9 mouse cellular contexts compared by ENCODE assay signal in genomic region chrX:161162314-161163068, GRCm38 (mm10). TPM values are rescaled to one million over a fixed set of nuclear protein-coding genes. Genes with fewer than 3 reads are reported as not detected.
DNase-seq lines count a peak whose midpoint lies in the region; ATAC-seq lines count a peak whose summit lies in the region.
"Had no signal": no experiment of that assay in that cellular context is flagged by ENCODE, and none has a peak within 500 bp of the region (broad histone marks: within the 10 kb centered on the region; RNA-seq: fewer than 3 reads in every experiment).

No protein-coding gene starts in this region.

- no peaks in the 10 kb centered on the region for H3K4me1 ChIP-seq in intestine, embryonic 14.5 days (replicated peaks; ENCODE audit: control insufficient read depth, insufficient read depth, low read length)
- no peaks in the 10 kb centered on the region for H3K4me1 ChIP-seq in megakaryocyte, embryonic 14.5 days

- ATAC-seq in intestine, embryonic 14.5 days (replicated peaks; ENCODE audit: low FRiP score, low TSS enrichment, low read depth): peak; percentile 88

- H3K27ac ChIP-seq in intestine, embryonic 14.5 days (ENCODE audit: low read depth): no peak overlapping the region

- peak overlapping the region; percentile 50 for H3K4me3 ChIP-seq in intestine, embryonic 14.5 days (ENCODE audit: low read depth, low read length)
- peak overlapping the region; percentile 85 for H3K4me3 ChIP-seq in megakaryocyte, embryonic 14.5 days (replicated peaks)
- H3K4me3 ChIP-seq: myocyte had no signal

- H3K9me3 ChIP-seq in intestine, embryonic 14.5 days (ENCODE audit: control insufficient read depth, low read length): no peaks in the 10 kb centered on the region
- no peaks in the 10 kb centered on the region for H3K9me3 ChIP-seq in megakaryocyte, embryonic 14.5 days

- H3K9ac ChIP-seq in intestine, embryonic 14.5 days (ENCODE audit: low read length): peak overlapping the region; percentile 48

- H3K36me3 ChIP-seq in intestine, embryonic 14.5 days (ENCODE audit: control insufficient read depth, insufficient read depth, low read length): no peaks in the 10 kb centered on the region
- H3K36me3 ChIP-seq in megakaryocyte, embryonic 14.5 days (replicated peaks; ENCODE audit: low read length): no peaks in the 10 kb centered on the region

- intact Hi-C loops in gastrocnemius, postnatal 14 days (cut with DNase I; ENCODE audit: low total_unique reads): no loop called here
- intact Hi-C loops in left cerebral cortex, postnatal 10 days (cut with DNase I): no loop called here

- 13% methylated on average over 20 of the region's 22 CpGs for WGBS in intestine, embryonic 14.5 days

- no peaks in the 10 kb centered on the region; the same call in 1 of the 2 replicates for H3K27me3 ChIP-seq in intestine, embryonic 14.5 days (replicated peaks; ENCODE audit: control insufficient read depth, insufficient read depth, low read length)
- H3K27me3 ChIP-seq in megakaryocyte, embryonic 14.5 days (replicated peaks): peaks cover 8% of the 10 kb centered on the region

- H3K4me2 ChIP-seq in intestine, embryonic 14.5 days (ENCODE audit: low read length): peak overlapping the region; percentile 53

- DNase-seq in adrenal gland, adult 2 months: peak; percentile 63
- DNase-seq in embryo, embryonic 10.5 days (ENCODE audit: low spot score): peak; percentile 55
- DNase-seq in gastrocnemius, postnatal 14 days: peak; percentile 60
- peak; percentile 75 for DNase-seq in intestine, embryonic 14.5 days (ENCODE audit: low spot score)
- peak; percentile 31 to 56 for DNase-seq in left cerebral cortex, postnatal 10 days (ENCODE audit: extremely low spot score in 1 of 2, low spot score in 2 of 2)
- peak; percentile 19 to 37 for DNase-seq in right cerebral cortex, postnatal 36 days (ENCODE audit: low spot score in 2 of 2)
- DNase-seq in yolk sac, embryonic 10.5 days (ENCODE audit: low spot score): peak; percentile 33

RNA-seq across cellular contexts. Expression of gene Scml2, which starts 45.5 kb away (rescaled TPM):
- under 1 TPM; 0.61 to 0.90 TPM for total RNA-seq in adrenal gland, adult 2 months (2021)
- 0.19 and 0.28 TPM in 2 replicates for polyA plus RNA-seq in adrenal gland, adult 2 months (2012; rRNA removed)
- total RNA-seq in gastrocnemius, postnatal 14 days (2021): under 1 TPM; 0.66 to 0.82 TPM
- 3.2 and 3.8 TPM in 2 replicates for polyA plus RNA-seq in intestine, embryonic 14.5 days (2014; fragmentation: Nextera tagmentation; extraction: Ambion mirVana)
- total RNA-seq in left cerebral cortex, postnatal 10 days (2021): 1 to 10 TPM; 1.7 to 2.0 TPM
- polyA plus RNA-seq in megakaryocyte, embryonic 14.5 days (2012; ENCODE audit: insufficient read depth, low replicate concordance): not detected in 2 replicates
- polyA plus RNA-seq: myocyte had no signal
